Mouse (Mus musculus) layer of hippocampus, adult 2 months (tissue): Measurements from ENCODE around the gene Rgs2. TPM values are rescaled to one million over a fixed set of nuclear protein-coding genes. Genes with fewer than 3 reads are reported as not detected.

Source experiments
- DNase-seq, 2 experiments: peaks; one replicate each; pipeline ENCODE4 v3.0.0; 2022; ENCODE audit warnings: low spot score in 2 of 2
- H3K27ac ChIP-seq: fragments of 200-600 bp; 2 replicates; pipeline ENCODE4 v1.8.1; 2022
- H3K4me3 ChIP-seq: fragments of 200-600 bp; 2 replicates; pipeline ENCODE4 v1.8.1; 2022; ENCODE audit warnings: mild to moderate bottlenecking
- CTCF ChIP-seq: fragments of 200-600 bp; conservative IDR thresholded peaks from 2 replicates; pipeline ENCODE4 v1.8.1; 2022; ENCODE audit warnings: antibody characterized with exemption, mild to moderate bottlenecking, moderate library complexity
- total RNA-seq, 2 experiments: library from RNA; stranded (reverse); gene quantifications; 2 replicates each; pipeline ENCODE4 v1.2.3; 2021

Rgs2 gene
- total RNA-seq, 2 experiments from 2014 or later = 32.2 to 39.6 TPM

GRCm38 (mm10) chr1:144002715-144003066, 1.3 kb downstream of the Rgs2 start:
- H3K27ac ChIP-seq = peak overlapping the region; percentile 69
- DNase-seq = no peak
- H3K4me3 ChIP-seq = peak overlapping the region; percentile 81
- 0 out of 2 replicates have a peak, but pooled peaks have one; percentile 13 for TF ChIP-seq CTCF

GRCm38 (mm10) chr1:144002036-144002714, 1.8 kb downstream of the Rgs2 start:
- H3K27ac ChIP-seq = no peak overlapping the region; the same call in 1 of the 2 replicates
- DNase-seq = no peak

GRCm38 (mm10) chr1:144000246-144000645, 3.7 kb downstream of the Rgs2 start:
- H3K27ac ChIP-seq = no peak overlapping the region
- no peak overlapping the region for H3K4me3 ChIP-seq
- TF ChIP-seq CTCF = no peak
- no peak for DNase-seq

More at GRCm38 (mm10) chr1:144002036-144002714, 1.8 kb downstream of the Rgs2 start:
- no peak for TF ChIP-seq CTCF
- H3K4me3 ChIP-seq = peak overlapping the region; percentile 81

- DNase-seq = no peak
- no peak overlapping the region for H3K27ac ChIP-seq
- H3K4me3 ChIP-seq = no peak overlapping the region
- no peak for TF ChIP-seq CTCF
Measured at GRCm38 (mm10) chr1:143999371-143999920, 4.5 kb downstream of the Rgs2 start.

GRCm38 (mm10) chr1:143993026-143993425, 10.9 kb downstream of the Rgs2 start:
- Histone ChIP-seq H3K4me3 (no peak overlapping the region), H3K27ac (no peak overlapping the region)
- TF ChIP-seq CTCF = no peak
- DNase-seq = no peak

- no peak overlapping the region for H3K4me3 ChIP-seq
- H3K27ac ChIP-seq = no peak overlapping the region
- TF ChIP-seq CTCF = no peak
- DNase-seq = no peak
Measured at GRCm38 (mm10) chr1:143992528-143992927, 11.4 kb downstream of the Rgs2 start.

- Histone ChIP-seq H3K27ac (no peak overlapping the region), H3K4me3 (no peak overlapping the region)
- no peak for TF ChIP-seq CTCF
- DNase-seq = no peak
Measured at GRCm38 (mm10) chr1:143990263-143990662, 13.7 kb downstream of the Rgs2 start.

- TF ChIP-seq CTCF = no peak
- H3K4me3 ChIP-seq = no peak overlapping the region
- no peak for DNase-seq
- H3K27ac ChIP-seq = no peak overlapping the region
Measured at GRCm38 (mm10) chr1:143989773-143990172, 14.2 kb downstream of the Rgs2 start.

GRCm38 (mm10) chr1:143988756-143989155, 15.2 kb downstream of the Rgs2 start:
- Histone ChIP-seq H3K27ac (no peak overlapping the region), H3K4me3 (no peak overlapping the region)
- DNase-seq = no peak
- no peak for TF ChIP-seq CTCF

- no peak for TF ChIP-seq CTCF
- no peak for DNase-seq
- no peak overlapping the region for H3K4me3 ChIP-seq
- H3K27ac ChIP-seq = no peak overlapping the region
Measured at GRCm38 (mm10) chr1:143984988-143985625, 18.9 kb downstream of the Rgs2 start.

GRCm38 (mm10) chr1:143982765-143983312, 21.1 kb downstream of the Rgs2 start:
- no peak overlapping the region for H3K27ac ChIP-seq
- TF ChIP-seq CTCF = no peak
- no peak for DNase-seq
- no peak overlapping the region for H3K4me3 ChIP-seq

GRCm38 (mm10) chr1:143982085-143982764, 21.7 kb downstream of the Rgs2 start:
- TF ChIP-seq CTCF = no peak
- H3K27ac ChIP-seq = no peak overlapping the region
- no peak for DNase-seq
- no peak overlapping the region for H3K4me3 ChIP-seq

GRCm38 (mm10) chr1:143980811-143981210, 23.1 kb downstream of the Rgs2 start:
- no peak overlapping the region for H3K4me3 ChIP-seq
- H3K27ac ChIP-seq = no peak overlapping the region
- TF ChIP-seq CTCF = no peak
- DNase-seq = no peak
